Mouse (Mus musculus): ENCODE results near the gene Cenpo.

Cenpo gene

DNA sequence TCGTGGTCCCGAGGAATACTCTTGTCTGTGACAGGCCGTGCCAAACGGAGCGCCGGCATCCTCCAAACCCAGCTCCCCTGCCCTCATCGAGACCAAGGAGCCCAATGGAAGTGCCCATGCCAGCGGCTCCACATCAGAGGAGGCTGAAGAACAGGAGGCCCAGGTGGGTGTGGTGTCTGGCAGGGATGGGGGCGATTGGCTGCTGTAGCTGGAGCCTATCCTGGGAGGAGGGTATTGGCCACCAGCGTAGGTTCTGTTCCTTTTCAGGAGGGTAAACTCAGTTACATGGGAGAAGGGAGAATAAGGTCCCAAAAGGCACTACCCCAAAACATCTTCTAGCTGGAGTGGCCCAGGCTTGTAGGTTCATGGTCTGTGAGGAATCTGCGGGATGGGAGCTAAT is 34.8 kb downstream of the Cenpo start:
- DNase-seq (ENCODE audit: low read depth, low spot score), result no peak

DNA sequence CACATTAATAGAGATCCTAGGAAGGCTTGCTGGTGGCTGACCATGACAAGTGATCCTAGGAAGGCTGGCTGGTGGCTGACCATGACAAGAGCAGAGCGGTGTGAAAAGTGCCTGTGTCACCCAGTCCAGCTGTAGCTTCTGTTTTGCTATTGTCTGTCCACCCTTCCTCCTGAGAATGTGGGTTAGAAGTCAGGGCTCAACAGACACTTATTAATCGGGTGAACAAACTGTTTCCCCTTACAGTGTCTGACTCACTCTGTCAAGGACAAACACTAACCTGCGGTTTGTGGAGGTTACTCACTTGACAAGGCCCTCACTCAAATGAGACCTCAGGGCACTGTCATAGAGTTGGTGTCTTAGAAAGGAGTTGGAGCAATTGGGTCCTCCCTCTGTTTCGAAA is 35.4 kb downstream of the Cenpo start:
- DNase-seq (ENCODE audit: low read depth, low spot score), result no peak

DNA sequence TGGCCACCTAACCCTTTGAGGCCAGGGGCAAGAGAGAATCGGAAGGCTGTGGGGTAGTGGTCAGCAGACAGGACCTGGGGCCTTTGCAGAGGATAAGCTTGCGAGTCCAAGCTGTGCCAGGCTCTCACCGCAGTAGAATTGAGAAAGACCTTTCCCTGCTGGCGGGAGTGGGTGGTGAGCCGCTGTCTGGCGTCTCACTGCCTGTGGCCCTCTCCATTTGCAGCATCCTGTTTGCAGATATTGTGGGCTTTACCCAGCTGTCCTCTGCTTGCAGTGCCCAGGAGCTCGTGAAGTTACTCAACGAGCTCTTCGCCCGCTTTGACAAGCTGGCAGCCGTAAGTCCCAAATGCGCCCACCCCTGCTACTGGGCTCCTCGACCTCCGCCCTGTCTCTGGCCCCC is 39.5 kb downstream of the Cenpo start:
- DNase-seq (ENCODE audit: low read depth, low spot score), result no peak

DNA sequence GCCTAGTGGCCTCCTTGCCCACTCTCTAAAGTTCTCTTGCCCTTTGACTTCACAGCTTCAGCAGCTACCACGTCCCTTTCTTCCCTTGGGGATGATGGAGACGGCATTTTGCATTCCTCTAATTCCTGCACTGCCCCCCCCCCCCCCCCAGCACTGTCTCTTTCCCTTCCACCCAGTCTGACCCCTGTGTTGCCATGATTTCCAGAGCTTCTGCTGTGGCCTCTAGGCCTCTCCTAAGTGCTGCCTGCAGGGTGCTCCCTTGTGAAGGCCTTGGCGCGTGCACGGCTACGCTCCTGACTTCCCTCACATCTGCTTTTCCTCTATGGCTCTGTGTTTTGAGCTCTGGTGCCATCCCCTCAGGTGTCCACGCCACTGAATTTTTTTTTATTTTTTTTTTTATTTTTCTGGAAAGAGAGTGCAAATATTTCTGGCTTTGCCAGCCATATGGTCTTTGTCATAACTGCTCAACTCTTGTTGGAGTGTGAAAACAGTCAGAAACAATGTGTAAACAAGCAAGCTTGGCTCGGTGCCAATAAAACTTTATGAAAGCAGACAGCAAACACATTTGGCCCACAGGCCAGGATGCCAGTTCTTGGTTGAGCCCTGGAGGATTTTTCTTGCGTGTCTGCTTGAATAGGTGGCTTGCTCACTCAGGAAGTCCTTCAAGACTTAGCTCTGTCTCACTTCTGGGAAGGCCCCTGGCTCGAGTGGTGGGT is 40.9 kb downstream of the Cenpo start:
- DNase-seq (ENCODE audit: low read depth, low spot score), result no peak

DNA sequence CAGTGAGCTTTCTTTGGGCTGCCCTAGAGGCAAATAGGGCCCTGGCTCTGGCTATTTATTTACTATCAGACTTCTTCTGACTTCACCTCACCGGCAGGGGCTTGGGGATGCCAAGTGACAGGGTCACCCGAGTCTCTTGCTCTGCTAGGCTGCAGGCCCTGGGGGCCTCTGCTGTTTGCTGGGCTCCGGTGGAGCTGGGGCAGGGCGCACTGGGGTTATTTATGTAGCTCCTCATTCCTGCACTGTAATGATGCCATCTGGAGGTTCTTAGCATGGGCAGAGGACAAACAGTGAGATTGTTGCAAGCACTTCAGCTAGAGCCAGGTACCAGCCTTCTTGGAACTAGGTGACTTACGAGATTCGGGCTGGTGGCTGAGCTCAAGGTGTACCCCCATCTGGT is 41.6 kb downstream of the Cenpo start:
- DNase-seq (ENCODE audit: low read depth, low spot score), result no peak

DNA sequence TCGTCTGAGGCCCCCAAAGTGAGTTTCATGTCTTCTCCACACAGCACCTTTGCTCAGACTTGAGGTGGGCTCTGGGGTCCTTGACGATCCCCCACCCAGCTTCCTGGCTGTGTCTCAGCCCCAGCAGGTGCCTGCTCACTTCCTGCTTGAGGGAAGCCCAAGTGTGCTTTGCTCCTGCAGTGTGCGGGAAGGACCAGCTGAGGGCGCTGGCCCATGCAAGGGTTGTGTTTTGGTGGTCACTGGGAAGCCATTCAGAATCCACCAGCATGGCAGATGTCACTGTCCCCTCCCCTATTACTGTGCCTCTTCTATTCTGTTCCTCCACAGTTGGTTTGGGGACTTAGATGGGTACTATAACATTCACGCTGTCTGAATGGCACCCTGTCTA is 45.0 kb downstream of the Cenpo start:
- DNase-seq (ENCODE audit: low read depth, low spot score), result no peak

DNA sequence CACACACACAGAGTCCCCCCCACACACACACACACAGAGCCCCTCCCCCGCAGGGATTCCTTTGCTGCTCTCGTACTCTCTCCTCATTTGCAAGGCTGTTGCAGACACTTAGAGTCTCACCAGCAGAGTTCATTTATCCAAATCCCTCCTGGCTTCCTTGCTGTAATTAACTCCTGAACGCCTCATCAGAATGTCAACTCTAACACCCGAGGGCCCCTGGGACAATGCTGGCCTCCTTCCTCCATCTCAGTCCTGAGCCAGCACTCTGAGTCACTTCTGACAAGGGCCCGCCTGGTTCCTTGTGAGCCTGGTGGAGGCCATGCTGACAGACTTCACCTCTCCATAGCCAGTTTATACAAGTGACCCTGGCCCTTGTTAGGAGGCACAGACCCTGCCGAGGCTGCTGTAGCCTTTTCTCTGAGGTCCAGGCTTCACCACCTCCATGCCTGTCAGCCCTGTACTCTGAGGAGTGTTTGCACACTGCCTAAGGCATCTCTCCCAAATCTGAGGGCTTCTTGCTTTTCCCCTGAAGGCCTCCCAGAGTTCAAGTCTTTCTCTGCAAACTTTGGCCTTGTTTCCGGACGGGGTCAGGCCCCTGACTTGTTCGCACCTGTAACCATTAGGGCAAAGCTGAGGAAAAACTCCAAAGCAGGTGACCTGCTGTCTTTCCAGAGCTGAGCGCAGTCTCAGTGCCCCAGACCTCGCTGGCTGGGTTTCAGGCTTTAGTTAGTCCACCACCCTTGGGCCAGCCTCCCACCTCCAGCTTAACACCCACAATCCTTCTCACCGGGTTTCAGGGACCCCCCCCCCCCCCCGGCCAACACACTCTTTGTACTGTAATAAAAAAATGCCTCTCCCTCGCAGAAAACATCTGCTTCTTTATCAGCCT is 45.7 kb downstream of the Cenpo start:
- no peak for DNase-seq (ENCODE audit: low read depth, low spot score)

DNA sequence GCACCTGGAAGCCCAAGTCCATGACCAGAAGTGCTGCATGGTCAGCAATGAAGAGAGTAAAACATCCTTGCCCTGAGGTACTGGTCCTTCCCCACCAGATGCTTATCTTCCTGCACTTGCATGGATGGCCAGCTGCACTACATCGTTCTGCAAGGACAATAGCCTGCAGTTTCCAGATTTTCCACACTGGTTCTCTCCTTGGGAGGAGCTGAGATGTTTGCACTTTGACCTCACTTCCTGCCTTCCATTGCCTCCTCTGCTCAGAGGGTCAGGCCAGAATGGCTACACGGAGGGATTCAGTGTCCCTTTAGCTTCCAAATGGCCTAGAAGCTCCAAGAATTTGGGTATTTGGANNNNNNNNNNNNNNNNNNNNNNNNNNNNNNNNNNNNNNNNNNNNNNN is 49.4 kb downstream of the Cenpo start:
- no peak for DNase-seq (ENCODE audit: low read depth, low spot score)

DNA sequence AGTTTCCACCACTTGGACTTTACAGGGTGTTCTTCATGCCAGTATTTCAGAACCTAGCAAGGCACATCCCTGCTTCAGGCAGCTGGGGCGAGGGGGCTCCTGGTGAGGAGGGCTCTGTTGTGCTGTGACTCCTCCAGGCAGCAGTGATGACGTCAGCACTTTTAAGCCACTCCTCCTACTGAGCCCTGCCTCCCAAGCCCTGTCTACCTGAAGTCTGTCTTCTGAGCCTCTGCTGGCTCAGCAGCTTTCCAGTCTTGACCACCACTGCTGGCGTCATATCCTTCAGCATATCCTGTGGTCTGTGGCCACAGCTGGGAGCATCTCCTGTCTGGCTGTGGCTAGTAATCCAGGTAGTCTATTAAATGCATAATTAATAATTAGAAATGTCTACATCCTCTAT is 53.6 kb downstream of the Cenpo start:
- DNase-seq (ENCODE audit: low read depth, low spot score), result no peak

DNA sequence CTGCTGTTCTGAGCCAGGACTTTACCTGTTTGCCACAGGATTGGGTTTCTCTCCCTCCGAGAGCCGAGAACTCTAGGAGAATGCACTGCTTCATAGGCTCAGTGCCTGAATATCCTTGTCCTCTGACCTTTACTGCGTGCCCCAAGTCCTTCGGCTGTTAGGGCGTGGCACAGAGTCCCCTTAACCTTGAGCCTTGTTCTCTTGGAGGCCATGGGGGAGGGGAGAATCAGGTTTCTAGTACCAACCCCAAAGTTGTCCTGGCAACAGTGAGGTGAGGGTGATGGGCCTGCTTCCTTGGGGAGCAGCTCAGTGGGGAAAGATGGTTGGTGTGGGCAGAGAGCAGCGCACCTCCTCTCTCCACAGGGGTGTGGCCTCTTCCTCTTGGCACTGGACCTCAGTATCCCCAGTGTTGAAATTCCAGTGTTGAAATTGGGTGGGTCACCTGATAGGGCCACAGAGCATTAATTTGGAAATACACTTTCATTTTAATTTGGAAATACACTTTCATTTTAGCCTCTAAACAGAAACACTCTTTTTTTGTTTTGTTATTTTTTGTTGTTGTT is 54.3 kb downstream of the Cenpo start:
- no peak for DNase-seq (ENCODE audit: low read depth, low spot score)

DNA sequence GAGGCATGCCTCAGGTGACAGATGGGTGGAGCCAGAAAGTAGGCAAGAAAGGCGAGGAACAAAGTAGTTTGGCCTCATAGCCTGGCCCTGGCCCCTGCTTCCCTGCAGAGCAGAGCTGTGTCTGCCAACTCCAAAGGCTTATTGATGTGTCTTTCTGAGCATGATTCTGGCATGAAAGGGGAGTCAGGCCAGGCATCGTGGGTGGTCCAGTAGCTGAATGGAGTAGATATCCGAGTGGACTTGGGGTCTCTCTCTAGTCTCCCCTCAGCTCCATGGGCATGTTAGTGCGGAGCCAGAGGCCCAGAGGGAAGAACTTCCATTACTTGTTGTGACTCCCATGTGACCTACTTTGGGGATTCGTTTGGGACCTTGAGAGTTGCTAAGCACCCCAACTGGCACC is 55.3 kb downstream of the Cenpo start:
- no peak for DNase-seq (ENCODE audit: low read depth, low spot score)

DNA sequence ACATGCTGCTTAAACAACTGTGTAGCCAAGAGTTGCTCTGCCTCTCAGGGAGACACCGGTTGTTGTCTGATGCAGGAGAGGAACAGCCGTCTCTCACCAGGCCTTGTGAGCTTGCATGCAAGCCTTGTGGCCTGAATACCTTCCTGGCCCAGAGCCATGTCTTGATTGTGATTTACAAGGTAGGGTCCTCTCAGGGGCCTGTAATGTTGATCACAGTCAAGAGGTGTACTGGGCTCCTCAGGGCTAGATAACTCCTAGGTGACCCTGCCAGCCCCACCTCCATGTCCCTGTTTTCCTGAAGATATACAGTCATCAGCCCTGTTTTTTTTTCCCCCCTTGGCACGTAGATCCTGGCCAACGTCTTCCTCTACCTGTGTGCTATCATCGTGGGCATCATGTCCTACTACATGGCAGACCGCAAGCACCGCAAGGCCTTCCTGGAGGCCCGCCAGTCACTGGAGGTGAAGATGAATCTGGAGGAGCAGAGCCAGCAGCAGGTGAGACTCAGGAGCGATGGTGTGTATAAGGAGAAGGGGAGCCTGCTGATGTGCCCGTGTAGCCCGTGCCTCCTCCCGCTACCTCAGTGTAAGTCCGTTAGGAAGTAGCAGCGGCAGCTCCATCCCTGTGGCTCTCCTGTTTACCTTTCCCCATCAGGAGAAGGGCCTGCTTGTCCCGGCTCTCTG is 60.8 kb downstream of the Cenpo start:
- no peak for DNase-seq (ENCODE audit: low read depth, low spot score)

DNA sequence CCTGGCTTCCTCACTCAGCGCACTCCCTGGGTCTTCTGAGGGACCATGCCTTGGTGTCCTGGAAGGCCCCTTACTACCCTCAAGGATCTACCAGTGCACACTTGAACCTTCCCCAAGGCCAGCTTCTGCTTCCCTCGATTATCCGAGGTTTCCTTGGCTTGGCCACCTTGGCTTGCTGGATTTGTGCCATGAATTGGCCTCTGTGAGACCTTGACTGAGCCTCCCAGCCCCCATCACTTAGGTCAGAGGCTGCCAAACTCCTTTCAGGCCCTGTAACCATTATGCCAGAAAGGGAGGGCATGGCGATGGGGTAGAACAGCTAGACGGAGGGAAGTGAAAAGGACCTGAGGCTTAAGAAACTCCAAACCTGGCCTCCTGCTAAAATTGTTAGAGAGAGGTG is 64.5 kb downstream of the Cenpo start:
- DNase-seq (ENCODE audit: low read depth, low spot score), result no peak

DNA sequence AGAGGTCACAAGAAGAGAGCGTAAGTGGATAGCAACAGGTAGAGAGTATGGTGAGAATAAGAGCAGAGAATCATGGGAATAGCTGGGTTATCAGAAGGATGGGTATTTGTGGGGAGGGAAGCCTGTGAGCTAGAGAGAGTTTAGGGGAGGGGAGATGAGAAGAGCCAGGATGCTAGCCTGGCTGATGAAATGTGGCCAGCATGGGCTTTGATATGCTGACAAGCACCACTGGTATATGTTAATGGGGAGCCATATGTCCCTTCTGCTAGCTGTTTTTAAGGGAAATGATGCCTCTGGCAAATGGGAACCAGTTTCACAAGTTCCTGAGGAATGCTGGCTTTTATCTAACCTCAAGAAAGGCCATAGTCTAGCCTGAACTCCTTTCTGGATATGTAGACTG is 65.0 kb downstream of the Cenpo start:
- no peak for DNase-seq (ENCODE audit: low read depth, low spot score)

DNA sequence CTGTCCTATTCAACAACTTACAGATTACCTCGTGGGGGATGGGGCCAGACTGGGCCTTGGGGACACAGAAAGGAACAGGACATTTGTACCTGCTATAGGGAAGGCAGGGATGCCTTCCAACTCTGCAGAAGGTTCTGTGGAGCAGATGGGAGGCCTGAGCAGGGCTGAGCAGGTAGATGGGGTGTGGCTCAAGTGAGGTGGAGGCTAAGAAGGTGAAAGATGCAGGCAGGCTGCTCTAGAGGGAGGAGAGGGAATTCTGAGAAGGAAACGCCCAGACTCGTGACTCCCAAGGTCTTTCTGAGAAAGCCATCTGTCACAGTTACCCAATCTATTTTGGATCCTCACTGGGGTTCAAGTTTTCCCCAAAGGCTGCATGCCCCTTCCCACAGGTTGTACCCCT is 67.1 kb downstream of the Cenpo start:
- no peak for DNase-seq (ENCODE audit: low read depth, low spot score)

DNA sequence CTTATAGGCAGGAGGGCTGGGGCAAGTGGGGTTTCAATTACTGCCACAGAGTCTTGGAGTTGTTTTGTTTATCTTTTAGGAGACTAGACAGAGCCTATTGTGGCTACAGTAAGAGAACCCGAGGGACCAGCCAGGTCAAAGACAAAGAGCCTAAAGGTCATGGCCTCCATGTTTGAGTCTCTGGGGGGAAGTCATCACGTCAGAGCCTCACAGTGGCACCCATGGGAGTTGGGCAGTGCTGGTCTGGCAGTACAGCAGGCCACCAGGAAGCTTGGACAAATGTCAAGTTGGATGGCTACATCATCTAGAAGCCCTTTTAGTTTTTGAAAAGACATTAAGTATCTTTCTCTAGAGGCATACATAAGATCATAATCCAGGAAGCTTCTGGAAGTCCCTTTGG is 71.2 kb downstream of the Cenpo start:
- no peak for DNase-seq (ENCODE audit: low read depth, low spot score)

DNA sequence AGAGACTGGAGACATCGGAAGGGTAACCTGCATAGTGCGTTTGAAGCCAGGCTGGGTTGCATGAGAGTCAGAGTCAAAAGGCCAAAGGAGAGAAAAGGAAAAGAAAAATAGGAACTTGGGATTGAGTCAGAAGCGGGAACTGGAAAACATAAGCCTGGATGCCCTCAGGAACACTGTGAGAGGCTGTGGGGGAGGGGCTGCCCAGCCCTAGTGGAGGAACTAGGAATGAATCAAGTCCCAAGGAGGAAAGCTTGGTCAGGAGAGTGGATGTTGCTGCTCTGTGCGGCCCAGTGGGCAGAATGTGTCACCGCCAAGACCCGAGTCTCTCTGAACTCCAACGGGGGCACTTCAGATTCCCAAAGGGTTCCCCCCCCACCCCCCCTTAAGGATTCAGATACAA is 73.8 kb downstream of the Cenpo start:
- no peak for DNase-seq (ENCODE audit: low read depth, low spot score)

DNA sequence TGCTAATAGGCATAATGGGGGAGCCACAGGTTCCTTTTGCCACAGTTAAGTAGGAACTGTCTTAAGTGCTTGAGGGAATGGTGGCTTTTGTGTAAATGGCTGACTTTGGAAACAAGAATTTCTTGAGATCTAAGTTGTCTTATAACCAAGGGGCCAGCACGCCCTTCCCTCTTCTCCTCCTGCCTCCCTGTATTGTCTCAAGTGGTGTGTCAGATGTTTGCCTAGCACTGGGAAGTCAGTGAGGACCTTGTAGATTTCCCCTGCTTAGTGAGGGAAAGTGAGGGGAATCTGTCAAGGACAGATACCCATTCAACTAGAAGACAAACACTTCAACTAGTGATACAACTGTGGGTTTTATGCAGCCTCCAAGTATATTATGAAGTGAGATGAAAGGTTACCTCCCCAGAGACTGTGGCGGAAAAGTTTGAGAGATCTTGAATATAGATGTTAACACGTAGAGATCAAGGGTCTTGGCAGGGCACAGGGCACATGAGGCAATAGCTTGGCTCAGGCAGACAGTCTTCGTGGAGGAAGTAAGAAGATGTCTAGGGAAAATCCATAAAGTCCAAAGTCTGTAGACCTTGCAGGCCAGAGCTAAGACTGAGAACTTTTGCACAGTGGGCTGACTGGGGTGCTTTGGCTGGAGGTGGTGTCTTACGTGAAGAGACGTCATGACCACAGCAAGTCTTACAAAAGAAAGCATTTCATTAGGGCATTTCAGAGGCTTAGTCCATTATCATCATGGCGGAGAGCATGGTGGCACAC is 75.0 kb downstream of the Cenpo start:
- DNase-seq (ENCODE audit: low read depth, low spot score), result no peak

DNA sequence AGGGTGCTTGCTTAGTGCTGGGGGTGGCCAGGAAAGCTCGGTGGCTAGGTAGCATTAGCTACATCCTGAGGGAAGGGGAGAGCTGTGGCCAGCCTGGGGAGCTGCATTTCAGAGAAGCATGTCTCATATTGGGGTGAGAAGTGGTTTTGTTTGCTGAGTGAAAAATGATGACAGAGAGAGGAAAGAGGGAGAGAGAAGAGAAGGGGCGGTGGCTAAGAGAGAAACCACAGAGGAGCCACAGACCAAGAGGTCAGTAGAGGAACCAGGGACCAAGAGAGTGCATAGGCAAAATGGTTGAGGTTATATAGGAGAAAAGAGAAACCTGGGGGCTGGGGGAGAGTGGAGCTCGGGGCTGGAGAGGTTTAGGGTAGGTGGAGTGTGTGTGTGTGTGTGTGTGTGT is 75.9 kb downstream of the Cenpo start:
- no peak for DNase-seq (ENCODE audit: low read depth, low spot score)

DNA sequence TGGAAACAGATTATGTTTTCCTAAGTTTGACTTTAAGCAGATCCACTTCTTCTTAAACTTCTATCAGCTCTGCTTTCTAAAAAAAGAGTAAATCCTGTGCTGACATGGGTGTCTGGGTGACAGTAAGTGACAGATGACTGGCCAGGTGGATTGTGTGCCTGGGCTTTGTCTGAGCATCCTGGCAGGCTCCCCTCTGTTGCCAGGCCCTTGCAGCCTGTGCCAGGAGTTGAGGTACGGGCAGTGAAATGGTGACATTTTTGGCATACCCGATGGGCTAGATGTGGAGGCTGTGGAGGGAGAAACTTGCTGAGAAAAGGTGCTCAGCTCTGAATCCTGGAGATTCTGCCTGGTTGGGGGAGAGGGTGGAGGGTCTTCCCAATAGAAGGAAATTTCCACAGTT is 76.6 kb downstream of the Cenpo start:
- DNase-seq (ENCODE audit: low read depth, low spot score), result no peak

DNA sequence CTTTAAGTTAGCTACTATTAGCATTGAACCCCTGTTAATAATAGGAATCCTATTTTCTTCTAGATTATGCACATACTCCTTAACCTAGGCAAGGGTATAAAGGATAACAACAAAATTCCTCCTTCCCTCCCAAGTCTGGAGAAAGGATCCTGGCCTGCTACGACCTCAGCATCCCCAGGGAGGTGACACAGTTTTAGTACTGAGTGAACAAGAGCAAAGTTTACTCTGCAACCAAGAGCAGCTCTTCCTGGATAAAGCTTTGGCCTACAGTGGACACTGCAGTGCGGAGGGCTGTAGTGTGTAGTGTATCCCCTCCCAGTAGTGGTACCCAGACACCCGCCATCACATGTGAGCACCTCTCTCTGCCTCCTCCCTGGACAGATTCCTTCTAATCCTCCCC is 82.1 kb downstream of the Cenpo start:
- no peak for DNase-seq (ENCODE audit: low read depth, low spot score)

DNA sequence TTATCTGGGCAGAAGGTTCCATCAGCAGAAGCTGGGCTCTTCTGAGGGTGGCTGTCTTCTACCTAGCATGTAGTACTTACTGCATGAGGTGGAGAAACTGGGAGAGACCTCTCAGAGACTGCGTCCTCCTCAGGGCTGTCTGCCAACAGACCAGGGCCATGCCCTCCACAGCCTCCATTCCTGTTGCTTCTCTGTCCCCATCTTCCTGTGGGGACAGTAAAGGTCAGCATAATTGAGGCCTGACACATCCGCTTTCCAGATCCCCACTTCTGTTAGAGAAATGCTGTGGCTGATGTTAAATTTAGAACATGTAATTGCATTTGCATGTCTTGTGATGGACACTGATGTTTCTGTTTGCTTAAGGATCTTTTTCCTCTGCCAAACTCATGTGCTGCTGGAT is 83.2 kb downstream of the Cenpo start:
- no peak for DNase-seq (ENCODE audit: low read depth, low spot score)
